Mouse (Mus musculus) liver, postnatal 0 days (tissue): ENCODE measurements around the gene Trim29. TPM values are rescaled to one million over a fixed set of nuclear protein-coding genes. Genes with fewer than 3 reads are reported as not detected.

Source experiments
- ATAC-seq: fragments of 200-750 bp; cut with Nextera tagmentation; 2 replicates; pipeline ENCODE4 v1.8.0; 2017; ENCODE audit warnings: mild to moderate bottlenecking, moderate library complexity
- DNase-seq: peaks from one replicate; pipeline ENCODE4 v3.0.0-alpha.2; 2016
- H3K27ac ChIP-seq: fragments of 300-500 bp; sonication (generic); 2 replicates; pipeline ENCODE4 v1.5.1; 2014; ENCODE audit warnings: antibody characterized with exemption, moderate library complexity, mild to moderate bottlenecking, low read depth
- H3K27me3 ChIP-seq: fragments of 300-500 bp; sonication (generic); 2 replicates; pipeline ENCODE4 v1.6.1; 2014; ENCODE audit warnings: low read length, control low read depth, mixed read lengths; ENCODE audit not compliant: insufficient read depth
- H3K36me3 ChIP-seq: fragments of 300-500 bp; sonication (generic); replicated peaks from 2 replicates; pipeline ENCODE4 v1.6.1; 2014; ENCODE audit warnings: mild to moderate bottlenecking, control low read depth, low read length, moderate library complexity, mixed read lengths; ENCODE audit not compliant: insufficient read depth
- H3K4me1 ChIP-seq: fragments of 300-500 bp; sonication (generic); 2 replicates; pipeline ENCODE4 v1.6.1; 2014; ENCODE audit warnings: antibody characterized with exemption, mild to moderate bottlenecking, control low read depth; ENCODE audit not compliant: insufficient read depth
- H3K4me2 ChIP-seq: fragments of 300-500 bp; sonication (generic); 2 replicates; pipeline ENCODE4 v1.6.1; 2014; ENCODE audit warnings: low read depth, mild to moderate bottlenecking, low read length, moderate library complexity, mixed read lengths
- H3K4me3 ChIP-seq: fragments of 300-500 bp; sonication (generic); 2 replicates; pipeline ENCODE4 v1.5.1; 2014; ENCODE audit warnings: low read depth, low read length
- H3K9ac ChIP-seq: fragments of 300-500 bp; sonication (generic); replicated peaks from 2 replicates; pipeline ENCODE4 v1.6.1; 2014; ENCODE audit warnings: mild to moderate bottlenecking, moderate library complexity
- H3K9me3 ChIP-seq: fragments of 300-500 bp; sonication (generic); 2 replicates; pipeline ENCODE4 v1.6.1; 2016; ENCODE audit warnings: mild to moderate bottlenecking, control low read depth, low read length, mixed read lengths
- CTCF ChIP-seq: sonication (generic); IDR thresholded peaks from 2 replicates; pipeline ENCODE4 v1.5.1; 2016; ENCODE audit warnings: antibody characterized with exemption, low read depth
- EP300 ChIP-seq: IDR thresholded peaks from 2 replicates; pipeline ENCODE4 v1.6.1; 2016; ENCODE audit warnings: antibody characterized with exemption, low read depth, mild to moderate bottlenecking
- WGBS: fragments of 180-500 bp; shearing (Covaris S2); extraction: QIAGEN DNeasy Blood & Tissue Kit; methylation state at CpG from one replicate; pipeline ENCODE4 v1.1.7; 2014; ENCODE audit not compliant: insufficient replicate concordance; 5-methylcytosine and 5-hydroxymethylcytosine counted together
- polyA plus RNA-seq: library from polyadenylated mRNA; unstranded; fragments of >200 nt; fragmentation: Nextera tagmentation; extraction: Ambion mirVana; gene quantifications from 2 replicates; pipeline ENCODE4 v1.2.1, GENCODE M21; 2015

Trim29 gene
- polyA plus RNA-seq, 1 experiment from 2014 or later: 0.04 TPM

- no peak overlapping the region for H3K9ac ChIP-seq
- no peak overlapping the region for H3K4me3 ChIP-seq
- no peak for TF ChIP-seq EP300
- no peak for TF ChIP-seq CTCF
- 0 out of 2 replicates have a peak, but pooled peaks cover 5% of the 10 kb centered on the region for H3K27me3 ChIP-seq
- ATAC-seq: no peak
- no peaks in the 10 kb centered on the region for H3K36me3 ChIP-seq
- 73% methylated on average over 13 of the region's 13 CpGs for WGBS
- H3K9me3 ChIP-seq: no peaks in the 10 kb centered on the region
- H3K27ac ChIP-seq: no peak overlapping the region
- DNase-seq: no peak
- no peaks in the 10 kb centered on the region for H3K4me1 ChIP-seq
- no peak overlapping the region for H3K4me2 ChIP-seq
Observed at GRCm38 (mm10) chr9:43351015-43351414, 40.4 kb downstream of the Trim29 start.

DNA sequence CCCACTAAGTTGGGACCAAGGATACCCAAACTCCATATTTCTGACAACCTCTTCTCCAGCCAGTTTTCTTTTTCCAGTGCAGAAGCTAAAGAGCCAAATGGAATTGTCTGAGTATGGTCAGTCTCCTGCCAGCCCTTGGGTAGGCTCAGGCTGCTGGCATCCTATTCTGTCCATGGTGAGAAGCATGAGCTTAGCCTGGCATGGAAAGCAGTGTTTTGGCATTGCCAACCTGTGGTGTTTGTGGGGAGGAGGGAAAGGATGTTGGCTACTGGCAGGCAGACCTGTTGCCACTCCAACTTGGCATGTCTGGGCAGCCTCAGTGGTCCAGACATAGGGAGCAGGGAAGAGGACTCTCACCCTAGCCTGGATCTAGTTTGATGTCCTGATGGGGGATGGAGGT, 46.4 kb downstream of the Trim29 start:
- Histone ChIP-seq H3K27ac (no peak overlapping the region), H3K9me3 (no peaks in the 10 kb centered on the region), H3K4me2 (no peak overlapping the region), H3K4me1 (no peaks in the 10 kb centered on the region), H3K36me3 (no peaks in the 10 kb centered on the region), H3K27me3 (0 out of 2 replicates have a peak, but pooled peaks cover 3% of the 10 kb centered on the region), H3K9ac (no peak overlapping the region), H3K4me3 (no peak overlapping the region)
- ATAC-seq: no peak
- TF ChIP-seq CTCF: no peak
- TF ChIP-seq EP300: no peak
- no peak for DNase-seq

GRCm38 (mm10) chr9:43358591-43359323, 48.1 kb downstream of the Trim29 start:
- Histone ChIP-seq H3K9ac (no peak overlapping the region), H3K4me2 (no peak overlapping the region), H3K4me1 (no peaks in the 10 kb centered on the region), H3K9me3 (no peaks in the 10 kb centered on the region), H3K4me3 (no peak overlapping the region), H3K27ac (no peak overlapping the region), H3K36me3 (no peaks in the 10 kb centered on the region), H3K27me3 (0 out of 2 replicates have a peak, but pooled peaks cover 3% of the 10 kb centered on the region)
- WGBS: 69% methylated on average over 15 of the region's 15 CpGs
- ATAC-seq (no peak), DNase-seq (no peak)
- no peak for TF ChIP-seq CTCF
- TF ChIP-seq EP300: no peak

GRCm38 (mm10) chr9:43368781-43369180, 58.1 kb downstream of the Trim29 start:
- H3K9me3 ChIP-seq: no peaks in the 10 kb centered on the region
- H3K4me3 ChIP-seq: no peak overlapping the region
- WGBS: 78% methylated on average over 3 of the region's 3 CpGs
- DNase-seq: no peak
- H3K4me2 ChIP-seq: no peak overlapping the region
- no peak for ATAC-seq
- no peak overlapping the region for H3K9ac ChIP-seq
- H3K4me1 ChIP-seq: no peaks in the 10 kb centered on the region
- TF ChIP-seq EP300: no peak
- TF ChIP-seq CTCF: no peak
- H3K36me3 ChIP-seq: no peaks in the 10 kb centered on the region
- H3K27me3 ChIP-seq: no peaks in the 10 kb centered on the region
- no peak overlapping the region for H3K27ac ChIP-seq

DNA sequence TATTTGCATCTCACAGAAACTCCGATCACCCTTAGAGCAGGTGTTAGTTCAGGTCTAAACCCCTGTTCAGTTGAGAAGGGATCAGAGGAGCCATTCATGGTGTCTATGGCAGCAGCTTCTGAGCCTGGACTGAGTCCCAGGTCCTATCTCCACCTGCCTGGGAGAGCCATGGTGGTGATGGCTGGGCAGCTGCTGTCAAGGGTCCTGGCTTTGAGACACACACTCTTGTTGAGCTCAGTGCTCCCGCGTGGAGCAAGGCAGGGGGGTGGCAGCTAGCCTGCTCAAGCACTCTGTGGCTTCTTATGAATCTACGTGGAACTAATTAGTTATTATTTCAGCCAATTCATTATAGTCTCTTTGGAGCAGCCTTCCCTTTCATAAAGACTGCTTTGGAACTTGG, 73.2 kb downstream of the Trim29 start:
- Histone ChIP-seq H3K4me1 (no peaks in the 10 kb centered on the region), H3K9ac (no peak overlapping the region), H3K9me3 (no peaks in the 10 kb centered on the region), H3K36me3 (no peaks in the 10 kb centered on the region), H3K4me2 (no peak overlapping the region), H3K27me3 (no peaks in the 10 kb centered on the region), H3K27ac (no peak overlapping the region), H3K4me3 (no peak overlapping the region)
- TF ChIP-seq EP300 (no peak), CTCF (no peak)
- DNase-seq: no peak
- no peak for ATAC-seq
- WGBS: 81% methylated on average over 4 of the region's 4 CpGs

DNA sequence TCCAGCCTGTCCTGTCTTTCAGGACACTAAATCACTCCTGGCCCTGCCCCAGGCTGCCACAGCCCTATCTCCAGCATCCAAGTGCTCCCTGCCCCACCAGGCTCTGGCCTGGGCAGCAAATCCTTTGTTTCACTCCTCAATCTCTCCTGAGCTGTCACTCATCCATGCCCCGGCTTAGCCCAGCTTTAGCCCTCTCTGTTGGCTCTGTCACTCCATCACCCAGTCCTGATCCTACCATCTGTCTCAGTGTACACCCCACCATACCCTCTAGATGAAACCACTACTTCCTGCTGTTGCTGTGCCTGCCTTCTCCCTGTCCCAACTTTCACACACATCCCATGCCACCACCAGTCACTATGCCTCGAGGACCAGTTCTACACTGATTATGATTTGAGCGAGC, 73.8 kb downstream of the Trim29 start:
- TF ChIP-seq CTCF: no peak
- no peak for TF ChIP-seq EP300
- Histone ChIP-seq H3K4me2 (no peak overlapping the region), H3K4me3 (no peak overlapping the region), H3K4me1 (no peaks in the 10 kb centered on the region), H3K36me3 (no peaks in the 10 kb centered on the region), H3K9ac (no peak overlapping the region), H3K27ac (no peak overlapping the region), H3K9me3 (no peaks in the 10 kb centered on the region), H3K27me3 (no peaks in the 10 kb centered on the region)
- 57% methylated on average over 3 of the region's 3 CpGs for WGBS
- DNase-seq (no peak), ATAC-seq (no peak)

Other genes with a start within 250 kb of the Trim29 start
- 4.3 and 4.8 TPM in 2 replicates for gene Arhgef12, start 203.6 kb upstream of the Trim29 start, polyA plus RNA-seq
- 0.44 and 0.92 TPM in 2 replicates for gene Tmem136, start 194.3 kb upstream of the Trim29 start, polyA plus RNA-seq
- gene Pou2f3, start 100.5 kb upstream of the Trim29 start, polyA plus RNA-seq: 0.05 TPM in 1 of 2 replicates, not detected in the other
- 59.3 and 70.0 TPM in 2 replicates for gene Oaf, start 70.9 kb upstream of the Trim29 start, polyA plus RNA-seq